Mouse (Mus musculus) embryonic fibroblast, embryonic 13.5 days (primary cell): ENCODE data around the gene Dgkg.

Experiments used
- CTCF ChIP-seq: IDR thresholded peaks from 2 replicates; pipeline ENCODE4 v1.5.1; 2011; ENCODE audit warnings: mild to moderate bottlenecking, control low read depth, low read length, moderate library complexity, borderline replicate concordance; ENCODE audit not compliant: insufficient read depth
- POLR2A ChIP-seq: IDR thresholded peaks from 2 replicates; pipeline ENCODE4 v1.6.1; 2011; ENCODE audit warnings: low read depth, mild to moderate bottlenecking, control low read depth, low read length, moderate library complexity

GRCm38 (mm10) chr16:22429377-22429776 lies 227.6 kb downstream of the Dgkg start:
- TF ChIP-seq POLR2A (no peak), CTCF (no peak)
